Mouse (Mus musculus) brown adipose tissue, adult 24 weeks (tissue): ENCODE data around the gene Fdx1. TPM values are rescaled to one million over a fixed set of nuclear protein-coding genes. Genes with fewer than 3 reads are reported as not detected.

Source experiments
- H3K27ac ChIP-seq: fragments of 200-500 bp; replicated peaks from 2 replicates; pipeline ENCODE4 v1.5.1; 2012; ENCODE audit warnings: low read depth, mild to moderate bottlenecking, low read length
- H3K4me1 ChIP-seq: fragments of 200-500 bp; 2 replicates; pipeline ENCODE4 v1.6.1; 2012; ENCODE audit warnings: low read length, mixed read lengths; ENCODE audit not compliant: control insufficient read depth, insufficient read depth, insufficient read length
- H3K4me3 ChIP-seq: fragments of 200-500 bp; 2 replicates; pipeline ENCODE4 v1.5.1; 2012; ENCODE audit warnings: low read depth, mild to moderate bottlenecking, low read length, moderate library complexity; ENCODE audit not compliant: insufficient read depth
- polyA plus RNA-seq: library from polyadenylated mRNA; stranded (reverse); fragments of >200 nt; gene quantifications from 2 replicates; pipeline ENCODE4 v1.2.4, GENCODE M21; 2012; ENCODE audit not compliant: missing spikeins, insufficient read depth, insufficient read length

The Fdx1 gene
- polyA plus RNA-seq, 1 experiment: 169 TPM

GRCm38 (mm10) chr9:51978545-51979259, 15.3 kb upstream of the Fdx1 start:
- Histone ChIP-seq H3K27ac (no peak overlapping the region), H3K4me1 (no peaks in the 10 kb centered on the region), H3K4me3 (no peak overlapping the region)

- no peak overlapping the region for H3K27ac ChIP-seq
- no peak overlapping the region for H3K4me3 ChIP-seq
- no peaks in the 10 kb centered on the region for H3K4me1 ChIP-seq
Measured at GRCm38 (mm10) chr9:51977439-51978000, 14.2 kb upstream of the Fdx1 start.

- no peak overlapping the region for H3K4me3 ChIP-seq
- H3K27ac ChIP-seq: no peak overlapping the region
Measured at GRCm38 (mm10) chr9:51974871-51975270, 11.5 kb upstream of the Fdx1 start.

GRCm38 (mm10) chr9:51973846-51974245, 10.5 kb upstream of the Fdx1 start:
- no peak overlapping the region for H3K4me3 ChIP-seq
- no peaks in the 10 kb centered on the region for H3K4me1 ChIP-seq
- no peak overlapping the region for H3K27ac ChIP-seq

More at GRCm38 (mm10) chr9:51974871-51975270, 11.5 kb upstream of the Fdx1 start:
- no peaks in the 10 kb centered on the region for H3K4me1 ChIP-seq

GRCm38 (mm10) chr9:51966373-51966772, 3.0 kb upstream of the Fdx1 start:
- Histone ChIP-seq H3K4me3 (no peak overlapping the region), H3K27ac (no peak overlapping the region), H3K4me1 (no peaks in the 10 kb centered on the region)

GRCm38 (mm10) chr9:51964110-51964509, 754 bp upstream of the Fdx1 start:
- H3K27ac ChIP-seq: no peak overlapping the region
- H3K4me3 ChIP-seq: no peak overlapping the region
- peaks cover 5% of the 10 kb centered on the region; the same call in 1 of the 2 replicates for H3K4me1 ChIP-seq

GRCm38 (mm10) chr9:51961190-51961909, 2.0 kb downstream of the Fdx1 start:
- Histone ChIP-seq H3K4me3 (no peak overlapping the region), H3K27ac (no peak overlapping the region), H3K4me1 (peaks cover 7% of the 10 kb centered on the region; the same call in 1 of the 2 replicates)

GRCm38 (mm10) chr9:51960331-51960730, 3.0 kb downstream of the Fdx1 start:
- Histone ChIP-seq H3K27ac (no peak overlapping the region), H3K4me1 (peaks cover 7% of the 10 kb centered on the region; the same call in 1 of the 2 replicates), H3K4me3 (no peak overlapping the region)

GRCm38 (mm10) chr9:51958981-51959380, 4.4 kb downstream of the Fdx1 start:
- Histone ChIP-seq H3K4me1 (peaks cover 7% of the 10 kb centered on the region; the same call in 1 of the 2 replicates), H3K4me3 (no peak overlapping the region), H3K27ac (no peak overlapping the region)

- Histone ChIP-seq H3K4me3 (no peak overlapping the region), H3K27ac (no peak overlapping the region), H3K4me1 (peaks cover 7% of the 10 kb centered on the region; the same call in 1 of the 2 replicates)
Measured at GRCm38 (mm10) chr9:51957025-51957424, 6.3 kb downstream of the Fdx1 start.

- no peak overlapping the region for H3K4me3 ChIP-seq
- peaks cover 7% of the 10 kb centered on the region; the same call in 1 of the 2 replicates for H3K4me1 ChIP-seq
- no peak overlapping the region for H3K27ac ChIP-seq
Measured at GRCm38 (mm10) chr9:51956484-51956883, 6.9 kb downstream of the Fdx1 start.

- Histone ChIP-seq H3K4me3 (no peak overlapping the region), H3K27ac (no peak overlapping the region), H3K4me1 (no peaks in the 10 kb centered on the region; the same call in none of the 2 replicates)
Measured at GRCm38 (mm10) chr9:51951337-51951736, 12.0 kb downstream of the Fdx1 start.

GRCm38 (mm10) chr9:51950667-51951066, 12.7 kb downstream of the Fdx1 start:
- H3K4me3 ChIP-seq: no peak overlapping the region
- H3K27ac ChIP-seq: no peak overlapping the region
- no peaks in the 10 kb centered on the region; the same call in none of the 2 replicates for H3K4me1 ChIP-seq

GRCm38 (mm10) chr9:51950225-51950624, 13.1 kb downstream of the Fdx1 start:
- no peak overlapping the region for H3K27ac ChIP-seq
- H3K4me1 ChIP-seq: no peaks in the 10 kb centered on the region; the same call in none of the 2 replicates
- H3K4me3 ChIP-seq: no peak overlapping the region

- H3K4me1 ChIP-seq: no peaks in the 10 kb centered on the region; the same call in 1 of the 2 replicates
- H3K27ac ChIP-seq: no peak overlapping the region
- H3K4me3 ChIP-seq: no peak overlapping the region
Measured at GRCm38 (mm10) chr9:51943934-51944333, 19.4 kb downstream of the Fdx1 start.
